Mouse (Mus musculus) G1E (cell line): Measurements from ENCODE around the gene Mme. TPM values are rescaled to one million over a fixed set of nuclear protein-coding genes. Genes with fewer than 3 reads are reported as not detected.

ENCODE experiments used
- ATAC-seq: 2 replicates; pipeline ENCODE4 v1.8.0; 2016; ENCODE audit warnings: mild to moderate bottlenecking; ENCODE audit not compliant: insufficient number of reproducible peaks, poor library complexity, low FRiP score, severe bottlenecking; ENCODE audit errors: extremely low read depth
- DNase-seq: peaks from one replicate; pipeline ENCODE4 v3.0.0; 2012; ENCODE audit warnings: low spot score
- H3K27me3 ChIP-seq: 2 replicates; pipeline ENCODE4 v1.6.1; 2012; ENCODE audit warnings: mild to moderate bottlenecking, low read length, inconsistent platforms; ENCODE audit not compliant: insufficient read depth
- H3K36me3 ChIP-seq: replicated peaks from 2 replicates; pipeline ENCODE3; 2012; ENCODE audit warnings: mild to moderate bottlenecking, inconsistent platforms
- H3K4me1 ChIP-seq: 2 replicates; pipeline ENCODE4 v1.6.1; 2012; ENCODE audit warnings: low read depth, low read length, inconsistent platforms, mixed read lengths; ENCODE audit not compliant: insufficient read depth
- H3K4me3 ChIP-seq: 2 replicates; pipeline ENCODE4 v1.5.1; 2012; ENCODE audit warnings: low read depth, mild to moderate bottlenecking, inconsistent platforms, low read length, moderate library complexity, mixed read lengths
- H3K9me3 ChIP-seq: replicated peaks from 2 replicates; pipeline ENCODE4 v1.6.1; 2012; ENCODE audit warnings: inconsistent platforms
- CTCF ChIP-seq: IDR thresholded peaks from 2 replicates; pipeline ENCODE4 v1.5.1; 2012; ENCODE audit warnings: low read depth, low read length, inconsistent platforms, mixed read lengths
- GATA1 ChIP-seq: IDR thresholded peaks from 2 replicates; pipeline ENCODE4 v1.6.1; 2012; ENCODE audit warnings: borderline replicate concordance, low read length, inconsistent platforms, mixed read lengths
- GATA2 ChIP-seq: IDR thresholded peaks from 2 replicates; pipeline ENCODE4 v1.6.1; 2012; ENCODE audit warnings: low read depth, low read length, inconsistent platforms, borderline replicate concordance
- POLR2AphosphoS5 ChIP-seq: IDR thresholded peaks from 2 replicates; pipeline ENCODE4 v1.6.1; 2012; ENCODE audit warnings: low read depth, low read length, inconsistent platforms; ENCODE audit not compliant: insufficient replicate concordance
- TAL1 ChIP-seq: conservative IDR thresholded peaks from 2 replicates; pipeline ENCODE4 v1.6.1; 2012; ENCODE audit warnings: low read depth, low read length, inconsistent platforms, mixed read lengths
- polyA plus RNA-seq: library from polyadenylated mRNA; stranded (reverse); fragments of >175 nt; gene quantifications from 2 replicates; pipeline ENCODE4 v1.2.3, GENCODE M21; 2012
- total RNA-seq, 2 experiments: library from RNA; stranded (forward) in 1 of 2; stranded (reverse) in 1 of 2; fragments of 200-1000 nt in 1 of 2; fragments of >200 nt in 1 of 2; fragmentation: Nextera tagmentation in 1 of 2; gene quantifications; 2 replicates each; pipeline ENCODE4 v1.2.3; 2014 to 2017

Mme gene
- total and polyA plus RNA-seq, 3 experiments: 0.11 TPM; not detected in 2

DNA sequence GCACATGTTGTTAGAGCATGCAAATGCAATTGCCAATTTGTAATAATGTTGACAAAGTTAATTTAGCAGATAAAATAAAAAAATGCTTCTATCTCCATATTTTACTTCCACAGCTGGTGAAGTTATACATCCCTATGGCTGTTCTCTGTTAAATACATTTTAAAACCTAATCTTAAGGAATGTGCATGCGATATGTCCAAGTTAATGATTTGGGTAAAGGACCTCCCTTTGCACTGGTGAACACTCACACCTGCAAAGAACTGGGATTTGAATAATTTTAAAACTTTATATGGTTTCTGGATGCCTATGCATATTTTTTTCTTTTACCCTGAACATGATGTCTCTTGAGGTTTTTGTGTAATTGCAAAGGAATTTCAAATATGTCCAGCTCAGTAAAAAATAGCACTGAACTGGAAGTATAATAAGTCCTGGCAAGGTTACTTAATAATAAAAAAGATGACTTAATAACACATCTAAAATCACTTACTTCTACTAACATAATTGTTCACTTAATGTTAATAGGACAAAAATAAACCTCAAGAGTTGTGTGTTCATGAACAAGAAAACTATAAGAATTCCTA is 110.4 kb downstream of the Mme start:
- H3K9me3 ChIP-seq: no peaks in the 10 kb centered on the region
- no peaks in the 10 kb centered on the region for H3K27me3 ChIP-seq
- no peak for DNase-seq
- H3K4me1 ChIP-seq: no peaks in the 10 kb centered on the region
- TF ChIP-seq GATA1: no peak
- TF ChIP-seq GATA2: no peak
- TF ChIP-seq CTCF: no peak
- TF ChIP-seq POLR2AphosphoS5: no peak
- H3K36me3 ChIP-seq: no peaks in the 10 kb centered on the region
- ATAC-seq: no peak
- H3K4me3 ChIP-seq: no peak overlapping the region

DNA sequence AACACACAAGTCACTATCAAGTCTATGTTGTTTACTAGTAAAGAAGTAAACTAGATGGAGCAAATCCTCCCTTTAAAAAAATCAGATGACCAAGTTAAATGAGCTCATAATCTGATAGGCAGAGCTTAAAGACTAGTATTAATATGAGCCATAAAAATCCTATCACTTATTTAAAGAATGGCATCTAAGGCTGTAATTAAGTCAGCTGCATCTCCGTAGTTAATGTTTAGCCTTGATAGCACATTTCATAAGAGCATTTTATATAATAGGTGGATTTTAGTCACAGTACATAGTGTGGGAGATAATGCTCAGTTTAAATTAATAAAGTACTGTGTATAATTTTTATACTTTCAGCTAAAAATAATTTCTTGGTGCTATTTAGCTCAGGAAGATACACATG is 118.2 kb downstream of the Mme start:
- Histone ChIP-seq H3K27me3 (no peaks in the 10 kb centered on the region), H3K36me3 (no peaks in the 10 kb centered on the region), H3K4me3 (no peak overlapping the region), H3K9me3 (no peaks in the 10 kb centered on the region), H3K4me1 (no peaks in the 10 kb centered on the region)
- ATAC-seq (no peak), DNase-seq (no peak)
- TF ChIP-seq CTCF (no peak), GATA2 (no peak), TAL1 (no peak), GATA1 (no peak), POLR2AphosphoS5 (no peak)

GRCm38 (mm10) chr3:63384989-63385388 is 143.7 kb downstream of the Mme start:
- Histone ChIP-seq H3K27me3 (no peaks in the 10 kb centered on the region), H3K4me1 (no peaks in the 10 kb centered on the region), H3K36me3 (no peaks in the 10 kb centered on the region), H3K9me3 (no peaks in the 10 kb centered on the region), H3K4me3 (no peak overlapping the region)
- TF ChIP-seq GATA2 (no peak), GATA1 (no peak), POLR2AphosphoS5 (no peak), CTCF (no peak), TAL1 (no peak)
- DNase-seq (no peak), ATAC-seq (no peak)

DNA sequence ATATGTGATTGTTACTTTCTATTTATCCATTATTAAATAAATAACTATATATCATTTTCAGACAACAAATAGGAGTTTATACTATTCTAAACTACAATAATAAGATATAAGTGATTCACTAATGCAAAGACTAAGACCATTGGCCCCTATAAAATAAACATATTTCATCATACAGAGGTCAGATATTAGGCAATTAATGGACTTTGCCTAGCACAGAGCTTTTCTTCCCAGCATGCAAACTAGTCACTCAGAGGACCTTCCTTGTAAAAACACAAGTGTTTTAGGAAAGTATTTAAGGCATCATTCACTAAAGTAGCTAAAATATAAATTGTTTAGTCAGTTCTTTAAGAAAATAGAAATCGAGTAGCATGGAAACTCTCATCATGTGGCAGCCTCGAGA is 149.4 kb downstream of the Mme start:
- no peak for ATAC-seq
- no peak for TF ChIP-seq CTCF
- TF ChIP-seq GATA2: no peak
- TF ChIP-seq TAL1: no peak
- no peak for TF ChIP-seq POLR2AphosphoS5
- TF ChIP-seq GATA1: no peak
- H3K4me3 ChIP-seq: no peak overlapping the region
- H3K4me1 ChIP-seq: no peaks in the 10 kb centered on the region
- H3K36me3 ChIP-seq: no peaks in the 10 kb centered on the region
- H3K9me3 ChIP-seq: no peaks in the 10 kb centered on the region
- no peaks in the 10 kb centered on the region for H3K27me3 ChIP-seq
- no peak for DNase-seq

- ATAC-seq: no peak
- H3K27me3 ChIP-seq: no peaks in the 10 kb centered on the region
- no peaks in the 10 kb centered on the region for H3K9me3 ChIP-seq
- no peak overlapping the region for H3K4me3 ChIP-seq
- H3K36me3 ChIP-seq: no peaks in the 10 kb centered on the region
- no peaks in the 10 kb centered on the region for H3K4me1 ChIP-seq
- no peak for DNase-seq
- no peak for TF ChIP-seq CTCF
- TF ChIP-seq TAL1: no peak
- TF ChIP-seq GATA2: no peak
- TF ChIP-seq POLR2AphosphoS5: no peak
- TF ChIP-seq GATA1: no peak
These were observed 150.0 kb downstream of the Mme start for GRCm38 (mm10) chr3:63391348-63391747.

- H3K4me1 ChIP-seq: no peaks in the 10 kb centered on the region
- H3K4me3 ChIP-seq: no peak overlapping the region
- TF ChIP-seq GATA1: no peak
- no peaks in the 10 kb centered on the region for H3K9me3 ChIP-seq
- no peaks in the 10 kb centered on the region for H3K27me3 ChIP-seq
- no peaks in the 10 kb centered on the region for H3K36me3 ChIP-seq
- no peak for DNase-seq
- no peak for ATAC-seq
These were observed 153.1 kb downstream of the Mme start for GRCm38 (mm10) chr3:63394424-63394941.

- TF ChIP-seq TAL1 (no peak), CTCF (no peak), GATA2 (no peak), GATA1 (no peak), POLR2AphosphoS5 (no peak)
- Histone ChIP-seq H3K9me3 (no peaks in the 10 kb centered on the region), H3K4me1 (no peaks in the 10 kb centered on the region), H3K4me3 (no peak overlapping the region), H3K36me3 (no peaks in the 10 kb centered on the region), H3K27me3 (no peaks in the 10 kb centered on the region)
- no peak for DNase-seq
- no peak for ATAC-seq
These were observed 156.8 kb downstream of the Mme start for GRCm38 (mm10) chr3:63398171-63398570.
